Mouse (Mus musculus) frontal cortex, postnatal 36 days (tissue): ENCODE measurements at regions not wholly inside any gene's neighbourhood (a gene's known extent, or its start where the extent isn't known, plus 50 kb on each side); places are given as distances from the start of the nearest gene placed in this dataset.

Source experiments
- DNase-seq, 2 experiments: peaks; one replicate each; pipeline ENCODE4 v3.0.0; 2022; ENCODE audit warnings: low spot score in 2 of 2

- no peak for DNase-seq
Measured at GRCm38 (mm10) chr12:99643016-99643415, 79.6 kb upstream of the Foxn3 start.

GRCm38 (mm10) chr12:99642131-99642895, 78.9 kb upstream of the Foxn3 start:
- DNase-seq, result no peak

- DNase-seq, result peak in 1 of 2 experiments; percentile 38
Measured at GRCm38 (mm10) chr12:99641278-99641677, 77.9 kb upstream of the Foxn3 start.

- DNase-seq, result peak in 1 of 2 experiments; percentile 15
Measured at GRCm38 (mm10) chr12:99640214-99641151, 77.1 kb upstream of the Foxn3 start.

GRCm38 (mm10) chr12:99639847-99640213, 76.4 kb upstream of the Foxn3 start:
- peak; percentile 17 to 52 for DNase-seq

GRCm38 (mm10) chr12:99639118-99639517, 75.7 kb upstream of the Foxn3 start:
- no peak for DNase-seq

GRCm38 (mm10) chr12:99637986-99638385, 74.6 kb upstream of the Foxn3 start:
- DNase-seq, result no peak

GRCm38 (mm10) chr12:99636234-99636633, 72.9 kb upstream of the Foxn3 start:
- no peak for DNase-seq

- no peak for DNase-seq
Measured at GRCm38 (mm10) chr12:99635361-99635760, 72.0 kb upstream of the Foxn3 start.

GRCm38 (mm10) chr12:99634726-99635125, 71.3 kb upstream of the Foxn3 start:
- no peak for DNase-seq

GRCm38 (mm10) chr12:99633678-99634077, 70.3 kb upstream of the Foxn3 start:
- DNase-seq, result no peak

- no peak for DNase-seq
Measured at GRCm38 (mm10) chr12:99632988-99633387, 69.6 kb upstream of the Foxn3 start.

- no peak for DNase-seq
Measured at GRCm38 (mm10) chr12:99629606-99630005, 66.2 kb upstream of the Foxn3 start.

GRCm38 (mm10) chr12:99628421-99628820, 65.0 kb upstream of the Foxn3 start:
- no peak for DNase-seq

GRCm38 (mm10) chr12:99627898-99628231, 64.5 kb upstream of the Foxn3 start:
- DNase-seq, result peak; percentile 92 to 95

- DNase-seq, result peak; percentile 53 to 59
Measured at GRCm38 (mm10) chr12:99627201-99627897, 64.0 kb upstream of the Foxn3 start.

- no peak for DNase-seq
Measured at GRCm38 (mm10) chr12:99626147-99626546, 62.8 kb upstream of the Foxn3 start.

- DNase-seq, result no peak
Measured at GRCm38 (mm10) chr12:99625094-99625493, 61.7 kb upstream of the Foxn3 start.

- no peak for DNase-seq
Measured at GRCm38 (mm10) chr12:99622238-99622637, 58.9 kb upstream of the Foxn3 start.

GRCm38 (mm10) chr12:99617241-99617804, 53.9 kb upstream of the Foxn3 start:
- no peak for DNase-seq

GRCm38 (mm10) chr12:99614420-99614819, 51.0 kb upstream of the Foxn3 start:
- DNase-seq, result no peak
